Mouse (Mus musculus) bone marrow, adult 2 months (tissue): Measurements from ENCODE around the gene Sppl3.

Source experiments
- CTCF ChIP-seq: fragments of 200-500 bp; IDR thresholded peaks from 2 replicates; pipeline ENCODE4 v1.5.1; 2011; ENCODE audit warnings: low read length, control low read depth; ENCODE audit not compliant: control insufficient read depth, insufficient read depth
- POLR2A ChIP-seq: fragments of 200-500 bp; IDR thresholded peaks from 2 replicates; pipeline ENCODE4 v1.6.1; 2011; ENCODE audit warnings: low read depth, mild to moderate bottlenecking, control low read depth, low read length, borderline replicate concordance; ENCODE audit not compliant: control insufficient read depth

DNA sequence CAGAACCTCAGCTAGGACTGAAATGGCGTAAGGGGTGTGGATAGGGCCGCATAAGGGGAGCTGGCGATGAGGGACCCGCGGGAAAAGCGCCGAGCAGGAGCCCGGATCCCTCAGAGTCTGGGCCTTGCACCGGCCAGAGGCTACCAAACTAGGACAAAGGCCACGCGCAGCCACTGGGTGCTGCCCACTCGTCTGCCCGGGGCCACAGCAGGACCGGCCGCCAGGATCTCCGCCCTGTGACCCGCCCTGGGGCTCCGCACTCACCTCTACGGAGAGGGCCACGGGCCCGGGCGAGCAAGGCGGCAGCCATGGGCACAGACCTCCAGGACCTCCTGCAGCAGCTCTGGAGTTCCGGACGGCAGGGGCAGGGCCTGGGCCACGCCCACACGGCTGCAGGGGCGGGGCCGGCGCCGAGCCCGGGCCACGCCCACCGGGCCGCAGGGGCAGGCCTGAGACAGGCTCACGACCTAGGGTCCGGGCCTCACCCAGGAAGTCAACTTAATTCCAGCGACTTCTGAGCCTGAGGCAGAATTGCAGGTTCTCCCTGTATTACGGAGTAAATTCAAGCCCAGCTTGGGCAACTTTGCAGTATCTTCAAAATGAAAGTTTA is 108.1 kb downstream of the Sppl3 start, which contains the start of gene Acads:
- no peak for TF ChIP-seq CTCF
- TF ChIP-seq POLR2A: peak; percentile 55; the same call in 1 of the 2 replicates
